Mouse (Mus musculus) fat pad, adult 2 months (tissue): ENCODE results near the gene Slc7a14.
"Not testable (repeated sequence)": the region's sequence is repeated elsewhere in the genome, so short reads cannot be mapped to it uniquely, and the experiment has no call there.

Experiments
- DNase-seq: peaks from one replicate; pipeline ENCODE4 v3.0.0-alpha.2; 2011; ENCODE audit warnings: low read depth, low spot score; ENCODE audit errors: extremely low read depth

The Slc7a14 gene

GRCm38 (mm10) chr3:31309934-31310787 lies at the start of gene Slc7a14:
TSS of gene Slc7a14 (minus strand) at chr3:31310378.
- no peak for DNase-seq

GRCm38 (mm10) chr3:31346540-31346939 lies 36.4 kb upstream of the Slc7a14 start:
- no peak for DNase-seq

- no peak for DNase-seq
Measured at GRCm38 (mm10) chr3:31345766-31346165, 35.6 kb upstream of the Slc7a14 start.

- DNase-seq, result no peak
Measured at GRCm38 (mm10) chr3:31339236-31339635, 29.1 kb upstream of the Slc7a14 start.

- no peak for DNase-seq
Measured at GRCm38 (mm10) chr3:31328237-31328836, 18.2 kb upstream of the Slc7a14 start.

- no peak for DNase-seq
Measured at GRCm38 (mm10) chr3:31327791-31328190, 17.6 kb upstream of the Slc7a14 start.

- no peak for DNase-seq
Measured at GRCm38 (mm10) chr3:31324231-31324654, 14.1 kb upstream of the Slc7a14 start.

- DNase-seq, result no peak
Measured at GRCm38 (mm10) chr3:31309371-31309933, 726 bp downstream of the Slc7a14 start.

GRCm38 (mm10) chr3:31308906-31309305 lies 1.3 kb downstream of the Slc7a14 start:
- no peak for DNase-seq

GRCm38 (mm10) chr3:31307936-31308335 lies 2.2 kb downstream of the Slc7a14 start:
- no peak for DNase-seq

- no peak for DNase-seq
Measured at GRCm38 (mm10) chr3:31291673-31292602, 18.2 kb downstream of the Slc7a14 start.

GRCm38 (mm10) chr3:31287421-31287948 lies 22.7 kb downstream of the Slc7a14 start:
- no peak for DNase-seq

GRCm38 (mm10) chr3:31281116-31281515 lies 29.1 kb downstream of the Slc7a14 start:
- DNase-seq, result no peak

- no peak for DNase-seq
Measured at GRCm38 (mm10) chr3:31274875-31275274, 35.3 kb downstream of the Slc7a14 start.

GRCm38 (mm10) chr3:31273247-31273646 lies 36.9 kb downstream of the Slc7a14 start:
- DNase-seq, result not testable (repeated sequence)

- DNase-seq, result no peak
Measured at GRCm38 (mm10) chr3:31272635-31273034, 37.5 kb downstream of the Slc7a14 start.

GRCm38 (mm10) chr3:31269551-31270317 lies 40.4 kb downstream of the Slc7a14 start:
- DNase-seq, result no peak

GRCm38 (mm10) chr3:31267921-31268320 lies 42.3 kb downstream of the Slc7a14 start:
- DNase-seq, result no peak

GRCm38 (mm10) chr3:31266941-31267340 lies 43.2 kb downstream of the Slc7a14 start:
- no peak for DNase-seq

- no peak for DNase-seq
Measured at GRCm38 (mm10) chr3:31263535-31263934, 46.6 kb downstream of the Slc7a14 start.
